Mouse (Mus musculus): Measurements from ENCODE around the gene C2cd2l.
"Not testable (repeated sequence)": the region's sequence is repeated elsewhere in the genome, so short reads cannot be mapped to it uniquely, and the experiment has no call there.

Gene C2cd2l

DNA sequence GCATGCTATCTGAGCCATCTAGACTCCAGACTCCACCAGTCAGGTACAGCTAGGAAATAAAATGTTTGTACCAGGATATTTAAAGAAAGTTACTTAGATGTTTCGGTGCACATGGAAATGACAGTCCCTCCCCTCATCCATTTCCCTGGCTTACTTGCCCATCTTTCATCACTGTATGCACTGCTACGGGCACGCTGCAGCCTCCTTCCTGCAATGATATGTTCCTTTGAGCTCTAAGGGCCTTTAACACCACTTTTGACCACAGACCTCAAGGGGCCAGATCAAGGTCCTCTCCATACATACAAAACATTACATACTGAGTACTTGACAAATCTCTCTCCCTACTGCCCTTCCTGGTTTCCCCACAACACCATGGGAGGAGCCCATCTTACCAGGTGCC lies 16.9 kb upstream of the C2cd2l start:
- no peak for ATAC-seq (ENCODE audit: insufficient number of reproducible peaks, low FRiP score, low TSS enrichment)

DNA sequence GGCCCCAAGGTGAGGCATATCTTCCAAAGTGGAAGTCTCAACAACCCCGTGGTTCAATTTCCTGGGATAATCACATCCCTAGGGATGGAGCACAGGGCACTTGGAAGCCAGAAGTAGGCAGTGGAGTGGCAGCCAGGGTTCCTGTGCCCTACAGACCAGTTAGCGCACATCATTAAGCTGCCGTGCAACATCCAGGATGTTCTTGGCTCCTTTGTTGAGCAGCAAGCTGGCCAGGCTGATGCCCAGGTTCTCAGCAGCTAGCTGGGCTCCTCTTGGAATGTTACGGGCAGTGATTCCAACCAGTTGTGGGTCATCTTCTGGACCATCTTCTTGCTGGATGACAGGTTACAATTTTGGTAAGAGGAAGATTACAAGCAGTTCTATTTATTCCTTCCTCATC lies 16.4 kb upstream of the C2cd2l start:
- ATAC-seq (ENCODE audit: insufficient number of reproducible peaks, low FRiP score, low TSS enrichment): not testable (repeated sequence)

DNA sequence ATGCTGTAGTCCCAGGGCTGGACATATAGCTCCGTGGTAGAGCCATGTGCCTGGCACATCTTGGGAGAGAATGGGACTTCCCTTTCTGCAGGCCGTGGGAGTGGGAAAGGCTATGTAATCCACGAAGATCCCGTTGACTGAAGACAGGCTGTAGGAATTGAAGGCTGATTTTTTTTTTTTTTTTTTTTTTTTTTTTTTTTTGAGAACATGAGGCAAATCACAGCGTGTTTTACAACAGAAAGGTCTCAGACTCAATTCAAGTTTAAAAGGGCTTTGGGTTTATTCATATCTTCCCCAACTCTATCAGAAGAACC lies 16.0 kb upstream of the C2cd2l start:
- ATAC-seq (ENCODE audit: insufficient number of reproducible peaks, low FRiP score, low TSS enrichment): no peak

DNA sequence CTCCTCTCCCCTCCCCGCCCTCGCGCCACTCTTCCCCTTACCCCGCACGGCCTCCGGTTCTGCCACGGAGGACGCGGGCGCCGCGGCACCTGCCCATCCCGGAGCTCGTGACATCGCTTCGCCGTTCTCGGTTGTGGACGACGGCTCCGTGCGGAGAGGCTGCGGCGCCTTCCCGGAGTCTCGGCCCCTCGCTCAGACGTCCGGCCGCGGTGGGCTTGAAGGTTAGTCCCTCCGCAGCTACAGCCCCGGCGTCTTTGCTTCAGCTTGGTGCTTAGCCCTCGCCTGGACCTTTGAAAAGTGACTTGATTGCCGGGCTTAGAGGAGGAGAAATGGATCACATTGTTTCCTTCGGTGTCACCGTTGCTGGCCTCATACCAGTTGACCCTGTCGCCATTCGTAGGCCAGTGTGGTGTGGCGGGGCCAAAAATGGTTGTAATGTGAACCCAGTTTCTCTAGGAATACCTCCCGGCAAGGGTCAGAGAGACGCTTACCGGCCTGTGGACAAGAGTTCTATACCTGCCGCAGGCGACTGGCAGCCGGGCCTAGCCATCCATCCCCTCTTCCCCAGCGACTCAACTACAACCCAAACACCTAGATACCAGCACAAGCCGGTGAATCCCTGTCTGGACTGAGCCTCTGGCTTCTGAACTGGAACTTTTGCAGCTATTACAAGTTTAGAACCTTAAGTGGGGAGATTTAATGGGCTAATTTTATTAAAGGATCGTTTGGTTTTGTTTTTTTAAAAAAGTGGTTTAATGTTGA lies 15.4 kb upstream of the C2cd2l start:
- peak; percentile 17; the same call in 1 of the 2 replicates for ATAC-seq (ENCODE audit: insufficient number of reproducible peaks, low FRiP score, low TSS enrichment)

DNA sequence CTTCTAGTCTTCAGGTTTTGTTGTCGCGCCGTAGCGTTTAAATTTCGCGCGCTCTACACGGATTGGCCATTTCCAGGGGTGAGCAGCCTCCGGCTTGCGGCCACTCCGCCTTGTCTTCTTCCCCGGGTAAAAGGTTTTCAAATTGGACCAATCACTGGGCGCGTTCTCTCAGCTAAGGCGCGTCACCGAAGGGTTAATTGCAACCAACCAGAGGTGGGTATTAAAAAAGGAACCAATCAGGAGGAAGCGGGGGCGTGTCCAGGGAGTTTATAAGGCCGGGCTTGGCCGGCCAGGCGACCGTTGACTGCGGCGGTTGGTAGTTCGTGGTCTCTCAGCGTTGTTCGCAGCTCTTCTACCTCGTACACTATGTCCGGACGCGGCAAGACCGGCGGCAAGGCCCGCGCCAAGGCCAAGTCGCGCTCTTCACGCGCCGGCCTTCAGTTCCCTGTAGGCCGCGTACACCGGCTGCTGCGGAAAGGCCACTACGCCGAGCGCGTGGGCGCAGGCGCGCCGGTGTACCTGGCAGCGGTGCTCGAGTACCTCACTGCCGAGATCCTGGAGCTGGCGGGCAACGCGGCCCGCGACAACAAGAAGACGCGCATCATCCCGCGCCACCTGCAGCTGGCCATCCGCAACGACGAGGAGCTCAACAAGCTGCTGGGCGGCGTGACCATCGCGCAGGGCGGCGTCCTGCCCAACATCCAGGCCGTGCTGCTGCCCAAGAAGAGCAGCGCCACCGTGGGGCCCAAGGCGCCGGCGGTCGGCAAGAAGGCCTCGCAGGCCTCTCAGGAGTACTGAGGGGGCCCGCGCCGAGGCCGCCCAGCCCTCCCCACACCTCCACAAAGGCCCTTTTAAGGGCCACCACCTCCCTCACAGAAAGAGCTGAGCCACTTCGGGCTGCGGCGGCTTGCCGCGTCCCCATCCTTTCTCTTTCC lies 14.6 kb upstream of the C2cd2l start, which contains the start of gene H2afx:
TSS of gene H2afx (plus strand) at position 299 of the 935 bp plus-strand sequence.
- peak; percentile 96 for ATAC-seq (ENCODE audit: insufficient number of reproducible peaks, low FRiP score, low TSS enrichment)

DNA sequence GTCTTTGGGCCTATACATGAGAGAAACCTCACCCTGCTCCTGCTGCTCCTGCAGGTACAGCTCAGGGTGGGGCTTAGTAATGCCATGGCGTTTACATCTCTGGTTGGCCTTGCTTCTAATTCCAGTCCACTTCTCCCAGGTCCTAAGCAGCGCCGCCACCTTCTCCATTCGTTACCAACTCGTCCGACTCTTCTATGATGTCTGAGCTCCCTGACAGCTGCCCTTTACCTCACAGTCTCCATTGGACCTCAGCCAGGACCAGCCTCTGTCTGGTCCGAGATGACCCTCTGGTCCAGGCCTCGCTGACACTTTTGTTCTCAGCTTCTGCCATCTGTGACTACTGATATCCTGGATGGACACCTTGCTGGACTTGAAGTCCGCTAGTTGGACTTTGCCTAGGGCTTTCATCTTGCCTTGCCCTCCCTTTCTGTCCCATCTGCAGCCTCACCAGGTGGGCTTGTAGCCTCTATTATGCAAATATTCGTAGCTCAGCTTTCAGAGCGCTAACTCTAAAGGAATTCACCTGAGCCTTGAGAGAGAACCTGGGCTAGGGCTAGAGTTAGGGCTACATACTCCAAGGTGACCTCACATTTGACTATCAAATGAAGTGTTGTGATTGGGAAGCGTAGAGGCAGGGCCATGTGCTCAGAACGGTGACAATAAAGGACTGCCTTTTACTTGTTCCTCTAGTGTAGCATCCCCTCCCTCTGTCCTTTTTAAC lies 13.0 kb upstream of the C2cd2l start:
- ATAC-seq (ENCODE audit: insufficient number of reproducible peaks, low FRiP score, low TSS enrichment): no peak

DNA sequence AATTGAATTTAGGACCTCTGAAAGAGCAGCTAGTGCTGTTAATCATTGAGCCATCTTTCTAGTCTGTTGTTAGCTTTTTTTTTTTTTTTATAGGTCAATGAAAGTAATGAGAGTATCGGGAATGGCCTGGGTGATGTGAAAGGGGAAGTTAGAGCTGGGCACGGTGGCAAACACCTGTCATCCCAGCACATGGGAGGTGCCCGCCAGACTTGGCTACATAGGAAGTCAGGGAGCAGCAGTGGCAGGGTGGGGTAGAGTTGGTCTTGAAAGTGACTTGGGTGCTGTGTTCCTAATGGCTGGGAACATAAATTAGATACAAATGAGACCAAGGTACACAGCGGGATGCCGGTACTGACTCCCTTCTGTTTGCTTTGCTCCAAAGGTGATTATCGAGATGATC lies 10.7 kb upstream of the C2cd2l start:
- no peak for ATAC-seq (ENCODE audit: insufficient number of reproducible peaks, low FRiP score, low TSS enrichment)

DNA sequence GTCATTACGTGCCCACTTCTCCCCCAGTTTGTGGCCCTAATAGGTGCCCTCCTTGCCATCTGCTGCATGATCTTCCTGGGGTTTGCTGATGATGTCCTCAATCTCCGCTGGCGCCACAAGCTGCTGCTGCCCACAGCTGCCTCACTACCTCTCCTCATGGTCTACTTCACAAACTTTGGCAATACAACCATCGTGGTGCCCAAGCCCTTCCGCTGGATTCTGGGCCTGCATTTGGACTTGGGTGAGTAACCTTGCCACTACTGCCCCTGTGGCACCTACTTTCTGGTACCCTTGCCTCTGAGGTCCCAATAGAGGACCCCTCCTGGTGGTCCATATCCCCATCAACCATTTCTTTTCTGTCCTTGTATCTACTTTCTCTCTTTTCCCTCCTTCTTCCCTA lies 7.8 kb upstream of the C2cd2l start:
- no peak for ATAC-seq (ENCODE audit: insufficient number of reproducible peaks, low FRiP score, low TSS enrichment)

DNA sequence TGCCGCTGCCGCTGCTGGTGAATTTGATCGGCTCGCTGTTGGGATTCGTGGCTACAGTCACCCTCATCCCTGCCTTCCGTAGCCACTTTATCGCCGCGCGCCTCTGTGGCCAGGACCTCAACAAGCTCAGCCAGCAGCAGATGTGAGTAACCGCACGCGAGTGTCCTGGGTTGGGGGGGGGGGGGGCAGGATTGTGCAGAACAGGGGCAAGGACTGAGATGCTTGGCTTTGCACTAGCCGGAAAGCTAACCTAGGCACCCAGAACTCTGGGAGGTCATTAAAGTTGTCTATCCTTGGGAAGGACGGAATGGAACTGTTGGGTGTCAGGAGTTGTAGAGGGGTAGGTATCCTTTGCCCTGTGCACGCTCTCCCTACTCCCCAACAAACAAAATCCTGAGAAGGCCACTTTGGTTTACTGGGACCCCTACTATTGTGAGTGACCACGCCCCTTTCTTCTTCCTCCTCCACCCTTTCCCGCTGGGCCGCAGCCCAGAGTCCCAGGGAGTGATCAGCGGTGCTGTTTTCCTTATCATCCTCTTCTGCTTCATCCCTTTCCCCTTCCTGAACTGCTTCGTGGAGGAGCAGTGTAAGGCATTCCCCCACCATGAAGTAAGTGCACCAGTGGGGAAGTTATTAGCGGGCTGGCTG lies 7.1 kb upstream of the C2cd2l start:
- ATAC-seq (ENCODE audit: insufficient number of reproducible peaks, low FRiP score, low TSS enrichment): no peak

DNA sequence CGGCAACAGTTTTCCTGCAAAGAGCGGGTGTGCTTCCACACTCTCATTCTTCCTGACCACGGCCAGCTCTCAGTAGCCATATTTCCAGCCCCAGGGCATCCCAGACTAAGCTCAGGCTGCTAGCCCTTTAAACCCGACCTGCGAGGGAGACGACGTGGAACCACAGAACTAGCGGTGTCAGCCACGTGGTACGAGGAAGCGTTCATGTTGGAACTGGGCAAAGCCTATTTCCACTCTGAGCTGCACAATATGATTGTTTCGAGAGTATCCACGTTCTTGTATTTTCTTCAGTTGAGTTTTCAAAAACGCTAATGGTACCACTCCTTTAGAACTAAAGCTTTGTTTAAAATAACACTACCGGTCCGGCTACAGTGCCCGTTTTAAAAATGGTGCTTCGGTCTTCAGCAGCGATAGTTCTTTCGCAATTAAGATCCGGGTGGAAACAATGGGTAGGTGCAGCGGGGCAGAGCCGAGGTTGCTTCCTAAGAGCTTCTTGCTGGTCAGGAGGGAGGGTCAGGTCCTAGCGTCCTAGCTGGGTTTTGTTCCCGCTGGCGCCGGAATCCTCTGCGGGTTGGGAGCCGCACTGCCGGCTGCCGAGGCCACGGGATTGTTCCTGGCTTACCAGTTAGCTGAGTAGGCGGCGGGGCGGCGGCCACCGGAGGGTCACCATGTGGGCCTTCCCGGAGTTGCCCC lies 6.4 kb upstream of the C2cd2l start:
- peak; percentile 95 for ATAC-seq (ENCODE audit: insufficient number of reproducible peaks, low FRiP score, low TSS enrichment)

DNA sequence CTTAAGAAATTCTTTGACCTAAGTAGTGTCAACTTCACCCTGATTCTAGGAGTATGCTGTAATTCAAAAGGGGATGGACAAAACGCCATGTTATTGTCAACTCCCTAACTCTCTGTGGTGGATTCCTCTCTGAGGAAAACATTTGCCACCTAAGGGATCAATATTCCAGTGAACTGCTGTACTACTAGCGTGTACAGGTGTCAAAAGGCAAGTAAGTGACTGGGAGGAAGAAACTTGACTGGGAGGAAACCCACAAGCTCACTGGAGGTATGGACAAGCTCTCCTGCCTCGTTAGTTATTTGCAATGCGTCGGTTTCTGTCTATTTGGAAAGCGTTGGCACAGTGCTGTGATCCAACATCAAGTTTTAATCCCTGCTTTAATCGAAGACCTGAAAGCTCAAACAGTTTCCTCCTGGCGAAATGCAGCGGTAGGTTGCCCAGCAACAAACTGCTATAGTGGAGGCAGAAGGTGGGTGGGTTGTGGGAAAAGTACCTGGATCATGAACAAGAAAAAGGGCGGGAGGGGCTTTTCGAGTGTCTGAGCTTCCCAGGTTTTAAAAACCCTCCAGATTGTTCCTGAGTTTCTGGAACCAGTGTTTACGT lies 5.8 kb upstream of the C2cd2l start, which contains the start of gene Dpagt1:
TSS of gene Dpagt1 (plus strand) at position 252 of the 603 bp plus-strand sequence.
- ATAC-seq (ENCODE audit: insufficient number of reproducible peaks, low FRiP score, low TSS enrichment): no peak

DNA sequence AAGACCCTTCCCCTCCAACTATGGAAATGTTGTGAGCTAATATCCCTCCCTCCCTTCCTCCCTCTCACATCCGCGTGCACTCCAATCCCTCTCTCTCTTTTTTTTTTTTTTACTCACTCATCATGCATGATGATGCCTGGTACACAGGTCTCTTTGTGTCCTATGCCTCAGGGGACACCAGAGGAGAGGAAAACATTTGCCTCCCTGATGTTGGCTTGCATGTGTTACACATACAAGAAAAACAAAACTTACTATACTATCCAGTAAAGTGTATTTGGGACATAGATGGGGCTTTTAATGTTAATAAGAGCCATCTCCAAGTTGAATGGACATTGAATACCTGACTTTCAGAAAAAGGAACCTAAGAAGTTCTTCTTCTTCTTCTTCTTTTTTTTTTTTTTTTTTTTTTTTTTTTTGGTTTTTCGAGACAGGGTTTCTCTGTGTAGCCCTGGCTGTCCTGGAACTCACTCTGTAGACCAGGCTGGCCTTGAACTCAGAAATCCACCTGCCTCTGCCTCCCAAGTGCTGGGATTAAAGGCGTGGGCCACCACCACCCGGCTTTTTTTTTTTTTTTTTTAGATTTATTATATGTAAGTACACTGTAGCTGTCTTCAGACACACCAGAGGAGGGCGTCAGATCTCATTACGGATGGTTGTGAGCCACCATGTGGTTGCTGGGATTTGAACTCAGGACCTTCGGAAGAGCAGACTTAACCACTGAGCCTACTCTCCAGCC lies 5.1 kb upstream of the C2cd2l start:
- not testable (repeated sequence) for ATAC-seq (ENCODE audit: insufficient number of reproducible peaks, low FRiP score, low TSS enrichment)

DNA sequence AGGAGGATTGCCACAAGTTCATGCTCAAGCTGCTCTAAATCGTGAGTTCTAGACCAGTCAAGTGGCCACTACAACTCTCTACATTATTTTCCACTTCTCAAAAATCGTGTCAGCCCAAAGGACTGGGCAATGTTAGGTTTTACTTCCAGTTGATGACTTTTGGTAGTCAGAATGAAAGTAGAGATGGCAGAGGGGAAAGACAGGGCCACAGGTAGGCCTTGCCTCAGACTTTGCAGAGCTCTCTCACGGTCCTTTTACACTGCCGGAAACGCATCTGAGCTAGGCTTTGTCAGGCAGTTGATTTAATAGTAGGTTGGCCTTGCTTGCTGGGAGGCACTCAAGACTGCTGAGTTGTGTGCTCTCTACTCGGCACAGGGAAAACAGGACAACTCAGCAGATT lies 4.1 kb upstream of the C2cd2l start:
- ATAC-seq (ENCODE audit: insufficient number of reproducible peaks, low FRiP score, low TSS enrichment): no peak

DNA sequence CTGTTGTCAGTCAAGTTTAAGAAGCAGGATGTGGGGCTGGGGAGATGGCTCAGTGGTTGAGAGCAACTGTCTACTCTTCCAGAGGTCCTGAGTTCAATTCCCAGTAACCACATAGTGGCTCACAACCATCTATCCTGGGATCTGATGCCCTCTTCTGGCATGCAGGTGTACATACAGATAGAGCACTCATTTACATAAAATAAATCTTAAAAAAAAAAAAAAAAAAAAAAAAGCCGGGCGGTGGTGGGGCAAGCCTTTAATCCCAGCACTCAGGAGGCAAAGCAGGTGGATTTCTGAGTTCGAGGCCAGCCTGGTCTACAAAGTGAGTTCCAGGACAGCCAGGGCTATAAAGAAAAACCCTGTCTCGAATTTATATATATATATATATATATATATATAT lies 3.6 kb upstream of the C2cd2l start:
- not testable (repeated sequence) for ATAC-seq (ENCODE audit: insufficient number of reproducible peaks, low FRiP score, low TSS enrichment)

DNA sequence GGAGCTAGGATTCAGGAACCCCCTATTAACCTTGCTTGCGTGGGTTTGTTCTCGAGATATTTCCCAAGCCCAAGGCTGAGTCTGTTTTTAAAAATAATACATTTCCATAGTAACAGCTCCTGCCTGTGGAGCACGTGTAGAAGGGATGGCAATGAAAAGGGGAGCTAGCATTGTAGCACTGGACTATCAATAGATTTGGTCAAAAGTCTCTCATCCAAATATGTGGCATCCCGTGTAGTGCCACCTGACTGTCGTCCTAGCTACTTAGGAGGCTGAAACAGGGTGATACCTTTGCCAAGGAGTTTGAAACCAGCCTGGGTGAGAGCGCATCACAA lies 681 bp upstream of the C2cd2l start:
- no peak for ATAC-seq (ENCODE audit: insufficient number of reproducible peaks, low FRiP score, low TSS enrichment)

DNA sequence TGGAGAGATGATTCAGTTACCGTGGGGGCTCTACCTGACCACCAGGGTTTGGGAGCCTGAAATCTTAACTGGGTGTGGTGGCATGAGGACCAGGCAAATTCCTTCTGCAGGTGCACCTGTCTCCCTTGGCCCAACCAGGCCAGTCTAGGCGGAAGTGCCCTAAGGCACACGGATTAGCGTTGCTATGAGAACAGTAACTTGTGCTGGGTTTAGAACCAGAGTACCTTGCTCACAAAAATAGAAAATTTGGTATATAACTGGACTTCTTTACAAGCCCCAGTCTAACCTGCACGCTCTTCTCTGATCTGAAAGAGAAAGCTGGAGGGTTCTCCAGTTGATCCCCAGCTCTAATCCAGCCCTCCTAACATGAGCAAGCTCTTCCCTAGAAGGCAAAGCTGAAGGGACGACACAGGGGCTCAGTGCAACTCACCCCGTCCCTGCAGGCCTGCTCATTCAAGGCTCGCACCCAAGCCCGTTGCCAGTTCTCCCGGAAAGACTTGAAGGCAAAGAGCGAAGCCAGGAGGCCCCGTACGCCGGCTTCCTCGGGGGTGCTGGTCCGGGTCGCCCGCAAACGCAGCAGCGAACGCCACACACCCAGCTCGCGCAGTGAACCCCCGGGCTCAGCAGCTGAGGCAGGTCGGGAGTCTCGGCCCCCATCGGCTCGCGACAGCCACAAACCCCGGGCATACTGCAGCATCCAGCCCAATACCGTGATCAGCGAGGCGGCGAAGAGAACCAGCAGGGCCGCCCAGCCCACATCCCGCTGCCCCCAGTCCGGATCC lies 789 bp downstream of the C2cd2l start:
- no peak for ATAC-seq (ENCODE audit: insufficient number of reproducible peaks, low FRiP score, low TSS enrichment)

DNA sequence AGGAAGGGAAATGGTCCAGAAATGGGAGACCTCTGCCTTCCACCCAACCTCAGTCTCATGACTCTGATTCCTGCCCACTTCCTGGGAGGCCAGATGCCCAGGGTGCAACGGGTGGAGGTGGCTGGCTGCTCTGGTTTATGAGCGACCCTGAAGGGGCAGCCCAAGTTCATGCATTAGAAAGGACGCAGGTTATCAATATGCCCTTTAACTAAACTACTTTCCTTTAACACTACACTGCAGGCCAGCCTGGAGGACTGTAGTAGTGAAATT lies 1.3 kb downstream of the C2cd2l start:
- ATAC-seq (ENCODE audit: insufficient number of reproducible peaks, low FRiP score, low TSS enrichment): no peak

DNA sequence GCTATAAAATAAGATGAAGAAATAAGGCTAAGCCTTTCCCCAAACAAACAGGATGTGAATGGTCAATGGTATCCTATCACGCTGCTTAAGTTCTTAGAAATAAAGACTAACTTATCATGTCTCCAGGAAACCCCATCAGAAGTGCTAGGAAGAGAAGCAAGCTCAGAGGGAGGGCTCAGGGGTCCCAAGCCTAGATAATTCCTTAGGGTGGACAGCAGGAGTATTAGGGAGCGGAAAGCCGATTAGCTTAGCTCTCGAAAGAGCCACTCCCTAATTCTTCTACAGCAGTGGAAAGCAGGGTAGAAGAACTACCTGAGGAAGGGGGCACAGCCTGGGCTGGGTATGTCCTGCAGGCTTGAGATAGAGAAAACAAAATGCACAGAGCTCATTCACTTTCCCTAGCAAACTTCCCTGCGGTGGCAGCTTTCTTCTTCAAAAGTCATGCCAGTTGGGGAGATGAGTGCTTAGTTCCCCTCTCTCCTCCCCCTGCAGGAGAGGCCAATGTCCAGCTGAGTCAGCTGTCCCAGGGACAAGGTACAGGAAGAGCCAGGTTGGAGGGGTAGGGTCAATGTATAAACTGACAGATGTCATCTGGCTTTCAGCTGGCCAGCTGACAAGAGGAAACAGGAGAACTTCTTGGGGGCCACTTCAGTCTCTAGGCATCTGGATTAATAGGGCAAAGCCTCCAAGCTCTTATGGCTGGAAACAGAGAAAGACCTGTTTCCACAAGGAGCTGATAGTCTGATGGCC lies 1.8 kb downstream of the C2cd2l start:
- no peak for ATAC-seq (ENCODE audit: insufficient number of reproducible peaks, low FRiP score, low TSS enrichment)
